In the genomic region with DNA sequence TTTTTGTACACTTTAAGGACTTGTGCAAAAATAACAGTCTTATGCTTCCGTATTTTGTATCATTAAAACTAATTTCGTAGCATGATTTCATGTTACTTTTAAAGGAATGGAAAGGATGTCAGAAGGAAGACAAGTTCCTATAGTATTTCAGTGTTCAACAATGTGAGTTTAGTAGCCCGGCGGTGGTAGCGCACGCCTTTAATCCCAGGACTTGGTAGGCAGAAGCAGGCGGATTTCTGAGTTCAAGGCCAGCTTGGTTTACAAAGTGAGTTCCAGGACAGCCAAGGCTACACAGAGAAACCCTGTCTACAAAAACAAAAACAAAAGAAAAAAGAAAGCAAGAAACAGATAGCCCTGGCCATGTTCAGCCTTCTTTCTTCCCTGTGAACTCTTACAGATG, we compare ENCODE assay signal across 8 mouse cellular contexts. TPM values are rescaled to one million over a fixed set of nuclear protein-coding genes. Genes with fewer than 3 reads are reported as not detected.
DNase-seq lines count a peak whose midpoint lies in the region; ATAC-seq and TF ChIP-seq lines count a peak whose summit lies in the region.

No protein-coding gene starts in this region.

- 69% methylated on average over 7 of the region's 7 CpGs for WGBS in lung, postnatal 0 days
- 79% methylated on average over 7 of the region's 7 CpGs for WGBS in forebrain, embryonic 11.5 days
- WGBS in intestine, embryonic 14.5 days: 80% methylated on average over 7 of the region's 7 CpGs
- 80% methylated on average over 7 of the region's 7 CpGs for WGBS in neural tube, embryonic 13.5 days

- no peak overlapping the region for H3K27ac ChIP-seq in lung, postnatal 0 days (ENCODE audit: low read length)
- no peak overlapping the region for H3K27ac ChIP-seq in forebrain, embryonic 11.5 days (ENCODE audit: low read depth, low read length)
- no peak overlapping the region for H3K27ac ChIP-seq in intestine, embryonic 14.5 days (ENCODE audit: low read depth)
- no peak overlapping the region for H3K27ac ChIP-seq in neural tube, embryonic 13.5 days (replicated peaks)

- no peak overlapping the region for H3K9ac ChIP-seq in lung, postnatal 0 days (replicated peaks; ENCODE audit: low read depth)
- H3K9ac ChIP-seq in forebrain, embryonic 11.5 days (ENCODE audit: low read length): no peak overlapping the region
- no peak overlapping the region; the same call in 1 of the 2 replicates for H3K9ac ChIP-seq in intestine, embryonic 14.5 days (ENCODE audit: low read length)
- H3K9ac ChIP-seq in neural tube, embryonic 13.5 days: no peak overlapping the region

- H3K4me2 ChIP-seq in lung, postnatal 0 days (replicated peaks; ENCODE audit: low read depth, low read length): no peak overlapping the region; the same call in 1 of the 2 replicates
- no peak overlapping the region for H3K4me2 ChIP-seq in forebrain, embryonic 11.5 days (ENCODE audit: low read depth, low read length, severe bottlenecking)
- H3K4me2 ChIP-seq in intestine, embryonic 14.5 days (ENCODE audit: low read length): peak overlapping the region; percentile 46
- H3K4me2 ChIP-seq in neural tube, embryonic 13.5 days: peak overlapping the region; percentile 73

- peak overlapping the region; percentile 99 for H3K4me3 ChIP-seq in lung, postnatal 0 days (ENCODE audit: low read depth, low read length)
- peak overlapping the region; percentile 91; the same call in 1 of the 2 replicates for H3K4me3 ChIP-seq in forebrain, embryonic 11.5 days (ENCODE audit: low read depth, low read length)
- H3K4me3 ChIP-seq in intestine, embryonic 14.5 days (ENCODE audit: low read depth, low read length): peak overlapping the region; percentile 90
- H3K4me3 ChIP-seq in neural tube, embryonic 13.5 days: peak overlapping the region; percentile 77

- no peaks in the 10 kb centered on the region for H3K36me3 ChIP-seq in lung, postnatal 0 days (ENCODE audit: insufficient read depth, low read length)
- no peaks in the 10 kb centered on the region for H3K36me3 ChIP-seq in forebrain, embryonic 11.5 days (ENCODE audit: control insufficient read depth, insufficient read depth, low read length)
- no peaks in the 10 kb centered on the region for H3K36me3 ChIP-seq in intestine, embryonic 14.5 days (ENCODE audit: control insufficient read depth, insufficient read depth, low read length)
- H3K36me3 ChIP-seq in neural tube, embryonic 13.5 days: no peaks in the 10 kb centered on the region

- no peaks in the 10 kb centered on the region for H3K27me3 ChIP-seq in lung, postnatal 0 days (replicated peaks; ENCODE audit: insufficient read depth, low read length)
- no peaks in the 10 kb centered on the region for H3K27me3 ChIP-seq in forebrain, embryonic 11.5 days (ENCODE audit: control insufficient read depth, insufficient read depth, low read length)
- H3K27me3 ChIP-seq in intestine, embryonic 14.5 days (replicated peaks; ENCODE audit: control insufficient read depth, insufficient read depth, low read length): no peaks in the 10 kb centered on the region
- H3K27me3 ChIP-seq in neural tube, embryonic 13.5 days: no peaks in the 10 kb centered on the region

- ATAC-seq in lung, postnatal 0 days: no peak; the same call in 1 of the 2 replicates
- ATAC-seq in forebrain, embryonic 11.5 days (replicated peaks; ENCODE audit: low FRiP score): 0 out of 2 replicates have a peak, but pooled peaks have one; percentile 2
- no peak; the same call in none of the 2 replicates for ATAC-seq in intestine, embryonic 14.5 days (replicated peaks; ENCODE audit: low FRiP score, low TSS enrichment, low read depth)
- 0 out of 2 replicates have a peak, but pooled peaks have one; percentile 9 for ATAC-seq in neural tube, embryonic 13.5 days (ENCODE audit: low read depth)

- peaks cover 6% of the 10 kb centered on the region; the same call in 1 of the 2 replicates for H3K4me1 ChIP-seq in lung, postnatal 0 days (ENCODE audit: insufficient read depth, low read depth, low read length)
- H3K4me1 ChIP-seq in forebrain, embryonic 11.5 days (replicated peaks; ENCODE audit: control insufficient read depth, insufficient read depth, low read length): no peaks in the 10 kb centered on the region; the same call in 1 of the 2 replicates
- H3K4me1 ChIP-seq in intestine, embryonic 14.5 days (replicated peaks; ENCODE audit: control insufficient read depth, insufficient read depth, low read length): peaks cover 10% of the 10 kb centered on the region
- peaks cover 17% of the 10 kb centered on the region for H3K4me1 ChIP-seq in neural tube, embryonic 13.5 days (replicated peaks)

- no peaks in the 10 kb centered on the region for H3K9me3 ChIP-seq in lung, postnatal 0 days (ENCODE audit: low read length)
- H3K9me3 ChIP-seq in forebrain, embryonic 11.5 days (ENCODE audit: control insufficient read depth, low read length): no peaks in the 10 kb centered on the region
- H3K9me3 ChIP-seq in intestine, embryonic 14.5 days (ENCODE audit: control insufficient read depth, low read length): no peaks in the 10 kb centered on the region
- H3K9me3 ChIP-seq in neural tube, embryonic 13.5 days: no peaks in the 10 kb centered on the region

- DNase-seq in lung, postnatal 0 days (ENCODE audit: low spot score): no peak
- DNase-seq in lung, postnatal 14 days: no peak
- DNase-seq in forebrain, embryonic 11.5 days (ENCODE audit: low spot score): no peak
- peak; percentile 55 for DNase-seq in intestine, embryonic 14.5 days (ENCODE audit: low spot score)
- no peak for DNase-seq in adrenal gland, postnatal 36 days
- DNase-seq in kidney, adult 8-10 months: no peak
- no peak for DNase-seq in adrenal gland, postnatal 10 days

- TF ChIP-seq CTCF in lung, postnatal 0 days (IDR thresholded peaks at IDR 0.05): no peak

- no peak for TF ChIP-seq EP300 in lung, postnatal 0 days (IDR thresholded peaks at IDR 0.05)

RNA-seq across cellular contexts. Expression of gene Caap1, which starts 0.5 kb away (rescaled TPM):
- 10.6 and 12.9 TPM in 2 replicates for polyA plus RNA-seq in lung, postnatal 0 days (2015; fragmentation: Nextera tagmentation; extraction: Ambion mirVana)
- 27.2 and 31.4 TPM in 2 replicates for polyA plus RNA-seq in forebrain, embryonic 11.5 days (2014; fragmentation: Nextera tagmentation; extraction: Ambion mirVana)
- polyA plus RNA-seq in intestine, embryonic 14.5 days (2014; fragmentation: Nextera tagmentation; extraction: Ambion mirVana): 17.2 and 19.3 TPM in 2 replicates
- 21.6 and 26.0 TPM in 2 replicates for polyA plus RNA-seq in neural tube, embryonic 13.5 days (2015; fragmentation: Nextera tagmentation; extraction: Ambion mirVana)
- 10 to 100 TPM in 1 of 2 experiments, 1 to 10 TPM in 1; 9.8 to 10.7 TPM for total RNA-seq in adrenal gland, postnatal 36 days (2021)
- total RNA-seq in adrenal gland, postnatal 10 days (2021): 1 to 10 TPM; 8.9 to 9.4 TPM

RNA-seq across cellular contexts. Expression of gene Gm10306, which starts 0.8 kb away (rescaled TPM):
- 0.70 and 1.3 TPM in 2 replicates for polyA plus RNA-seq in lung, postnatal 0 days (2015; fragmentation: Nextera tagmentation; extraction: Ambion mirVana)
- not detected in 2 replicates for polyA plus RNA-seq in forebrain, embryonic 11.5 days (2014; fragmentation: Nextera tagmentation; extraction: Ambion mirVana)
- not detected in 2 replicates for polyA plus RNA-seq in intestine, embryonic 14.5 days (2014; fragmentation: Nextera tagmentation; extraction: Ambion mirVana)
- polyA plus RNA-seq in neural tube, embryonic 13.5 days (2015; fragmentation: Nextera tagmentation; extraction: Ambion mirVana): 0.49 TPM in 1 of 2 replicates, not detected in the other
- not detected for total RNA-seq in adrenal gland, postnatal 36 days (2021)
- not detected for total RNA-seq in adrenal gland, postnatal 10 days (2021)

RNA-seq across cellular contexts. Expression of gene Plaa, which starts 45.9 kb away (rescaled TPM):
- polyA plus RNA-seq in lung, postnatal 0 days (2015; fragmentation: Nextera tagmentation; extraction: Ambion mirVana): 36.5 and 37.9 TPM in 2 replicates
- 94.4 and 110 TPM in 2 replicates for polyA plus RNA-seq in forebrain, embryonic 11.5 days (2014; fragmentation: Nextera tagmentation; extraction: Ambion mirVana)
- polyA plus RNA-seq in intestine, embryonic 14.5 days (2014; fragmentation: Nextera tagmentation; extraction: Ambion mirVana): 63.9 and 67.2 TPM in 2 replicates
- polyA plus RNA-seq in neural tube, embryonic 13.5 days (2015; fragmentation: Nextera tagmentation; extraction: Ambion mirVana): 76.6 and 76.9 TPM in 2 replicates
- 10 to 100 TPM; 65.9 to 68.6 TPM for total RNA-seq in adrenal gland, postnatal 36 days (2021)
- total RNA-seq in adrenal gland, postnatal 10 days (2021): 10 to 100 TPM; 55.1 to 56.6 TPM

RNA-seq across cellular contexts. Expression of gene Ift74, which starts 57.1 kb away (rescaled TPM):
- 22.0 and 24.8 TPM in 2 replicates for polyA plus RNA-seq in lung, postnatal 0 days (2015; fragmentation: Nextera tagmentation; extraction: Ambion mirVana)
- 70.7 and 80.7 TPM in 2 replicates for polyA plus RNA-seq in forebrain, embryonic 11.5 days (2014; fragmentation: Nextera tagmentation; extraction: Ambion mirVana)
- 24.2 and 26.2 TPM in 2 replicates for polyA plus RNA-seq in intestine, embryonic 14.5 days (2014; fragmentation: Nextera tagmentation; extraction: Ambion mirVana)
- 30.6 and 34.5 TPM in 2 replicates for polyA plus RNA-seq in neural tube, embryonic 13.5 days (2015; fragmentation: Nextera tagmentation; extraction: Ambion mirVana)
- total RNA-seq in adrenal gland, postnatal 36 days (2021): 10 to 100 TPM; 15.7 to 17.6 TPM
- 10 to 100 TPM; 15.0 to 16.2 TPM for total RNA-seq in adrenal gland, postnatal 10 days (2021)

Comparison
In these comparisons a context has a peak if more than half of its experiments do, and no peak if none do; other contexts are left out.
1. ATAC-seq: peak in forebrain, embryonic 11.5 days (single experiment) and neural tube, embryonic 13.5 days (single experiment); none in lung, postnatal 0 days (single experiment) and intestine, embryonic 14.5 days (single experiment).
2. H3K4me2 ChIP-seq: peak in intestine, embryonic 14.5 days (single experiment) and neural tube, embryonic 13.5 days (single experiment); none in lung, postnatal 0 days (single experiment) and forebrain, embryonic 11.5 days (single experiment).
3. Peak in every context shown above with its lines, with median percentiles within 50 percentile points of each other: H3K4me3 ChIP-seq.